ENCODE assay signal across 9 mouse cellular contexts in genomic region chr1:184793163-184793876, GRCm38 (mm10). TPM values are rescaled to one million over a fixed set of nuclear protein-coding genes. Genes with fewer than 3 reads are reported as not detected.
DNase-seq lines count a peak whose midpoint lies in the region; ATAC-seq and TF ChIP-seq lines count a peak whose summit lies in the region.
"Had no signal": no experiment of that assay in that cellular context is flagged by ENCODE, and none has a peak within 500 bp of the region (broad histone marks: within the 10 kb centered on the region; RNA-seq: fewer than 3 reads in every experiment).

No protein-coding gene starts in this region.

- H3K9me3 ChIP-seq in lung, embryonic 14.5 days (ENCODE audit: low read depth, low read length), result no peaks in the 10 kb centered on the region

- 0 out of 2 replicates have a peak overlapping the region, but pooled peaks have one; percentile 5 for H3K4me2 ChIP-seq in lung, embryonic 14.5 days

- peak; percentile 53 for TF ChIP-seq CTCF in lung, embryonic 14.5 days (IDR thresholded peaks at IDR 0.05; ENCODE audit: low read depth)

- intact Hi-C loops in heart, postnatal 25 days (cut with DNase I), result no loop called here

- peak; percentile 27 to 31 for DNase-seq in heart, adult 18-20 months
- no peak for DNase-seq in heart, postnatal 25 days (ENCODE audit: low spot score)
- DNase-seq in adrenal gland, postnatal 25 days, result peak; percentile 64
- DNase-seq in gastrocnemius, postnatal 10 days, result peak; percentile 53
- peak; percentile 29 for DNase-seq in kidney, adult 11 months
- peak; percentile 60 for DNase-seq in lung, embryonic 14.5 days
- peak; percentile 72 for DNase-seq in retina, embryonic 14.5 days (ENCODE audit: low spot score)
- DNase-seq in urinary bladder, postnatal 25 days (ENCODE audit: low spot score), result peak; percentile 26

- peak; percentile 63; the same call in 1 of the 2 replicates for ATAC-seq in lung, embryonic 14.5 days (ENCODE audit: insufficient read depth)

- H3K27ac ChIP-seq in lung, embryonic 14.5 days (ENCODE audit: low read depth), result no peak overlapping the region
- H3K27ac ChIP-seq: macrophage had no signal

- 20% methylated on average over 27 of the region's 27 CpGs for WGBS in lung, embryonic 14.5 days

- peaks cover 8% of the 10 kb centered on the region for H3K27me3 ChIP-seq in lung, embryonic 14.5 days (ENCODE audit: insufficient read depth, low read length)

- H3K4me1 ChIP-seq in lung, embryonic 14.5 days (ENCODE audit: insufficient read depth), result no peaks in the 10 kb centered on the region

- H3K36me3 ChIP-seq in lung, embryonic 14.5 days (ENCODE audit: insufficient read depth), result no peaks in the 10 kb centered on the region

- no peak overlapping the region for H3K9ac ChIP-seq in lung, embryonic 14.5 days

- no peak overlapping the region for H3K4me3 ChIP-seq in lung, embryonic 14.5 days (ENCODE audit: low read depth, low read length)

RNA-seq across cellular contexts. Expression of gene Marc1, which starts 17.8 kb away (rescaled TPM):
- total RNA-seq in heart, adult 18-20 months (2021), result under 1 TPM in 1 of 2 experiments, not detected in 1; 0.21 TPM
- total RNA-seq in heart, postnatal 25 days (2021), result not detected
- 1.4 and 4.4 TPM in 2 replicates for total RNA-seq in adrenal gland, postnatal 25 days (2021)
- total RNA-seq in gastrocnemius, postnatal 10 days (2021), result under 1 TPM; 0.19 to 0.20 TPM
- polyA plus RNA-seq in lung, embryonic 14.5 days (2014; fragmentation: Nextera tagmentation; extraction: Ambion mirVana), result not detected in 2 replicates
- polyA plus RNA-seq: macrophage had no signal

RNA-seq across cellular contexts. Expression of gene Marc2, which starts 52.9 kb away (rescaled TPM):
- 100 to 1,000 TPM; 137 to 145 TPM for total RNA-seq in heart, adult 18-20 months (2021)
- total RNA-seq in heart, postnatal 25 days (2021), result 100 to 1,000 TPM; 106 to 111 TPM
- total RNA-seq in adrenal gland, postnatal 25 days (2021), result 257 and 310 TPM in 2 replicates
- total RNA-seq in gastrocnemius, postnatal 10 days (2021), result 100 to 1,000 TPM; 150 to 151 TPM
- polyA plus RNA-seq in lung, embryonic 14.5 days (2014; fragmentation: Nextera tagmentation; extraction: Ambion mirVana), result 152 and 163 TPM in 2 replicates
